Mouse (Mus musculus) brain, embryonic 14.5 days (tissue): ENCODE results near the gene Clasp2.

Experiments
- CTCF ChIP-seq: fragments of 200-500 bp; IDR thresholded peaks from 2 replicates; pipeline ENCODE4 v1.5.1; 2012; ENCODE audit warnings: inconsistent platforms, mild to moderate bottlenecking, moderate library complexity, borderline replicate concordance; ENCODE audit not compliant: insufficient read depth, insufficient read length; ENCODE audit errors: extremely low read depth
- POLR2A ChIP-seq: fragments of 200-500 bp; IDR thresholded peaks from 2 replicates; pipeline ENCODE4 v1.6.1; 2012; ENCODE audit warnings: mild to moderate bottlenecking, inconsistent platforms, borderline replicate concordance; ENCODE audit not compliant: poor library complexity, insufficient read depth, insufficient read length, severe bottlenecking; ENCODE audit errors: extremely low read depth

DNA sequence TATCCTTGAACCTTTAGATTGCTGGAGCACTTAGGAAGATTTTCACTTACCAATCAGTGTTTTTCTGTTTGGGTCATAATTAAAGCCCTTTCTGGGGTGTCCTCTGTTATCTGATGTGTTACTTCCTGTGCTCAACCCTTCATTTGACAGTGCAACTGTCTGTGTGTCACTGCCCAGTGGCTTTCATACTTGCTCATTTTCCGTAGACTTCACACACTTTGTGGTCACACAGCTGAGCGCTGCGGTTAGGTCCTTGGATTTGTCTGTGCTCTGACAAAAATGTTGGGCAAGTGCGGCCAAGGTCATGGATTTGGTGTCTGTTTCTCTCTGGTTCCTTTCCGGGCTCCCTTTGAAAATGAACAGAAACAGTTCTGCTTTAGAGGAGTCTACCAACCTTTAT lies 118.1 kb downstream of the Clasp2 start:
- TF ChIP-seq CTCF: no peak
- no peak for TF ChIP-seq POLR2A
